Mouse (Mus musculus): ENCODE measurements at regions not wholly inside any gene's neighbourhood (a gene's known extent, or its start where the extent isn't known, plus 50 kb on each side); places are given as distances from the start of the nearest gene placed in this dataset.

DNA sequence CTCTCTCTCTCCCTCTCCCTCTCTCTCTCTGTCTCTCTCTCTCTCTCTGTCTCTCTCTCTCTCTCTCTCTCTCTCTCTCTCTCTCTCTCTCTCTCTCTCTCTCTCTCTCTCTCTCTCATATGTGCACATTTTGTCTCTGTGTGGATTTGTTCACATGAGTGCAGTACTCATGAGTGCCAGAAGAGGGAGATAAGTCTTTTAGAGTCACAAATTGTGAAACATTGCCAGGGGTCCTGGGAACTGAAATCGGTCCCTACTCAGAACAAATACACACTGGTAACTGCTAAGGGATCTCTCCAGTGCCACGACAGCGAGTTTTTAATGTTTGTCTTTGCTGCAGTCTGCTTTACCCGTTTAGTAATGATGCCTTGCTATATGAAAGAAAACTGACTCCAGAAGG is 356.2 kb upstream of the Igbp1b start:
- no peak for DNase-seq

GRCm38 (mm10) chr6:139010501-139010900 is 352.2 kb upstream of the Igbp1b start:
- DNase-seq: no peak
